Mouse (Mus musculus): ENCODE measurements at regions not wholly inside any gene's neighbourhood (a gene's known extent, or its start where the extent isn't known, plus 50 kb on each side); places are given as distances from the start of the nearest gene placed in this dataset.

GRCm38 (mm10) chr1:15155046-15155445, 938.1 kb downstream of the 4930444P10Rik start:
- DNase-seq (ENCODE audit: low spot score) (no peak), ATAC-seq (ENCODE audit: insufficient read depth, low FRiP score, low TSS enrichment) (no peak)
- no peaks in the 10 kb centered on the region for H3K36me3 ChIP-seq (ENCODE audit: control insufficient read depth, insufficient read depth, low read length)
- no peak overlapping the region for H3K4me3 ChIP-seq (ENCODE audit: low read depth, low read length)
- H3K27ac ChIP-seq (ENCODE audit: low read depth, low read length): no peak overlapping the region
- no peaks in the 10 kb centered on the region for H3K4me1 ChIP-seq (ENCODE audit: control insufficient read depth, insufficient read depth, low read length)
- H3K9ac ChIP-seq (ENCODE audit: low read length): no peak overlapping the region
- H3K27me3 ChIP-seq (ENCODE audit: control insufficient read depth, insufficient read depth, low read length): no peaks in the 10 kb centered on the region
- H3K4me2 ChIP-seq (ENCODE audit: low read depth): no peak overlapping the region
- WGBS: 89% methylated on average over 2 of the region's 2 CpGs
- no peaks in the 10 kb centered on the region for H3K9me3 ChIP-seq (ENCODE audit: control insufficient read depth, low read length)

- no peak for ATAC-seq (ENCODE audit: insufficient read depth, low FRiP score, low TSS enrichment)
- WGBS: 93% methylated on average over 2 of the region's 2 CpGs
Measured at GRCm38 (mm10) chr1:15153952-15154351, 939.2 kb downstream of the 4930444P10Rik start.

GRCm38 (mm10) chr1:15143922-15144591, 949.1 kb downstream of the 4930444P10Rik start:
- Histone ChIP-seq H3K27ac (ENCODE audit: low read depth, low read length) (no peak overlapping the region), H3K4me3 (ENCODE audit: low read depth, low read length) (no peak overlapping the region), H3K36me3 (ENCODE audit: control insufficient read depth, insufficient read depth, low read length) (no peaks in the 10 kb centered on the region), H3K9me3 (ENCODE audit: control insufficient read depth, low read length) (no peaks in the 10 kb centered on the region), H3K4me1 (ENCODE audit: control insufficient read depth, insufficient read depth, low read length) (no peaks in the 10 kb centered on the region), H3K27me3 (ENCODE audit: control insufficient read depth, insufficient read depth, low read length) (no peaks in the 10 kb centered on the region), H3K4me2 (ENCODE audit: low read depth) (no peak overlapping the region), H3K9ac (ENCODE audit: low read length) (no peak overlapping the region)
- DNase-seq (ENCODE audit: low spot score): no peak
- ATAC-seq (ENCODE audit: insufficient read depth, low FRiP score, low TSS enrichment): no peak
- WGBS: 88% methylated on average over 1 of the region's 1 CpGs

More at GRCm38 (mm10) chr1:15153952-15154351, 939.2 kb downstream of the 4930444P10Rik start:
- Histone ChIP-seq H3K27ac (ENCODE audit: low read depth, low read length) (no peak overlapping the region), H3K4me3 (ENCODE audit: low read depth, low read length) (no peak overlapping the region), H3K4me2 (ENCODE audit: low read depth) (no peak overlapping the region), H3K4me1 (ENCODE audit: control insufficient read depth, insufficient read depth, low read length) (no peaks in the 10 kb centered on the region), H3K9ac (ENCODE audit: low read length) (no peak overlapping the region), H3K9me3 (ENCODE audit: control insufficient read depth, low read length) (no peaks in the 10 kb centered on the region), H3K36me3 (ENCODE audit: control insufficient read depth, insufficient read depth, low read length) (no peaks in the 10 kb centered on the region), H3K27me3 (ENCODE audit: control insufficient read depth, insufficient read depth, low read length) (no peaks in the 10 kb centered on the region)
- no peak for DNase-seq (ENCODE audit: low spot score)

GRCm38 (mm10) chr1:15118462-15118861, 974.7 kb downstream of the 4930444P10Rik start:
- DNase-seq (ENCODE audit: low spot score) (no peak), ATAC-seq (ENCODE audit: insufficient read depth, low FRiP score, low TSS enrichment) (no peak)
- no peaks in the 10 kb centered on the region for H3K27me3 ChIP-seq (ENCODE audit: control insufficient read depth, insufficient read depth, low read length)
- H3K4me3 ChIP-seq (ENCODE audit: low read depth, low read length): no peak overlapping the region
- no peaks in the 10 kb centered on the region for H3K36me3 ChIP-seq (ENCODE audit: control insufficient read depth, insufficient read depth, low read length)
- WGBS: 82% methylated on average over 3 of the region's 3 CpGs
- H3K4me2 ChIP-seq (ENCODE audit: low read depth): no peak overlapping the region
- no peak overlapping the region for H3K27ac ChIP-seq (ENCODE audit: low read depth, low read length)
- H3K4me1 ChIP-seq (ENCODE audit: control insufficient read depth, insufficient read depth, low read length): no peaks in the 10 kb centered on the region
- no peaks in the 10 kb centered on the region for H3K9me3 ChIP-seq (ENCODE audit: control insufficient read depth, low read length)
- H3K9ac ChIP-seq (ENCODE audit: low read length): no peak overlapping the region

GRCm38 (mm10) chr1:15111420-15111819, 981.7 kb downstream of the 4930444P10Rik start:
- WGBS: 84% methylated on average over 2 of the region's 2 CpGs
- DNase-seq (ENCODE audit: low spot score): no peak
- Histone ChIP-seq H3K27ac (ENCODE audit: low read depth, low read length) (no peak overlapping the region), H3K36me3 (ENCODE audit: control insufficient read depth, insufficient read depth, low read length) (no peaks in the 10 kb centered on the region), H3K4me3 (ENCODE audit: low read depth, low read length) (no peak overlapping the region), H3K9me3 (ENCODE audit: control insufficient read depth, low read length) (no peaks in the 10 kb centered on the region), H3K4me1 (ENCODE audit: control insufficient read depth, insufficient read depth, low read length) (no peaks in the 10 kb centered on the region), H3K9ac (ENCODE audit: low read length) (no peak overlapping the region), H3K27me3 (ENCODE audit: control insufficient read depth, insufficient read depth, low read length) (no peaks in the 10 kb centered on the region), H3K4me2 (ENCODE audit: low read depth) (no peak overlapping the region)
- no peak for ATAC-seq (ENCODE audit: insufficient read depth, low FRiP score, low TSS enrichment)

- H3K27me3 ChIP-seq (ENCODE audit: control insufficient read depth, insufficient read depth, low read length): no peaks in the 10 kb centered on the region
- no peak overlapping the region for H3K9ac ChIP-seq (ENCODE audit: low read length)
- no peak overlapping the region for H3K27ac ChIP-seq (ENCODE audit: low read depth, low read length)
- H3K4me1 ChIP-seq (ENCODE audit: control insufficient read depth, insufficient read depth, low read length): no peaks in the 10 kb centered on the region
- no peak for ATAC-seq (ENCODE audit: insufficient read depth, low FRiP score, low TSS enrichment)
- 89% methylated on average over 1 of the region's 1 CpGs for WGBS
- H3K36me3 ChIP-seq (ENCODE audit: control insufficient read depth, insufficient read depth, low read length): no peaks in the 10 kb centered on the region
- DNase-seq (ENCODE audit: low spot score): no peak
- H3K4me3 ChIP-seq (ENCODE audit: low read depth, low read length): no peak overlapping the region
- no peak overlapping the region for H3K4me2 ChIP-seq (ENCODE audit: low read depth)
- no peaks in the 10 kb centered on the region for H3K9me3 ChIP-seq (ENCODE audit: control insufficient read depth, low read length)
Measured at GRCm38 (mm10) chr1:15070331-15070730, 1022.8 kb downstream of the 4930444P10Rik start.

- Histone ChIP-seq H3K27ac (ENCODE audit: low read depth, low read length) (no peak overlapping the region), H3K36me3 (ENCODE audit: control insufficient read depth, insufficient read depth, low read length) (no peaks in the 10 kb centered on the region), H3K27me3 (ENCODE audit: control insufficient read depth, insufficient read depth, low read length) (no peaks in the 10 kb centered on the region), H3K4me1 (ENCODE audit: control insufficient read depth, insufficient read depth, low read length) (no peaks in the 10 kb centered on the region), H3K9me3 (ENCODE audit: control insufficient read depth, low read length) (no peaks in the 10 kb centered on the region), H3K4me3 (ENCODE audit: low read depth, low read length) (no peak overlapping the region), H3K4me2 (ENCODE audit: low read depth) (no peak overlapping the region), H3K9ac (ENCODE audit: low read length) (no peak overlapping the region)
- 52% methylated on average over 1 of the region's 1 CpGs for WGBS
- DNase-seq (ENCODE audit: low spot score) (no peak), ATAC-seq (ENCODE audit: insufficient read depth, low FRiP score, low TSS enrichment) (no peak)
Measured at GRCm38 (mm10) chr1:15034047-15034446, 1059.1 kb downstream of the 4930444P10Rik start.

GRCm38 (mm10) chr1:15018460-15018779, 1074.7 kb downstream of the 4930444P10Rik start:
- Histone ChIP-seq H3K36me3 (ENCODE audit: control insufficient read depth, insufficient read depth, low read length) (no peaks in the 10 kb centered on the region), H3K4me2 (ENCODE audit: low read depth) (no peak overlapping the region), H3K9me3 (ENCODE audit: control insufficient read depth, low read length) (no peaks in the 10 kb centered on the region), H3K9ac (ENCODE audit: low read length) (no peak overlapping the region), H3K27me3 (ENCODE audit: control insufficient read depth, insufficient read depth, low read length) (no peaks in the 10 kb centered on the region), H3K4me3 (ENCODE audit: low read depth, low read length) (no peak overlapping the region), H3K27ac (ENCODE audit: low read depth, low read length) (no peak overlapping the region), H3K4me1 (ENCODE audit: control insufficient read depth, insufficient read depth, low read length) (no peaks in the 10 kb centered on the region)
- DNase-seq (ENCODE audit: low spot score) (no peak), ATAC-seq (ENCODE audit: insufficient read depth, low FRiP score, low TSS enrichment) (no peak)
- 89% methylated on average over 4 of the region's 4 CpGs for WGBS

- Histone ChIP-seq H3K9me3 (ENCODE audit: control insufficient read depth, low read length) (no peaks in the 10 kb centered on the region), H3K27me3 (ENCODE audit: control insufficient read depth, insufficient read depth, low read length) (no peaks in the 10 kb centered on the region), H3K4me3 (ENCODE audit: low read depth, low read length) (no peak overlapping the region), H3K27ac (ENCODE audit: low read depth, low read length) (no peak overlapping the region), H3K4me2 (ENCODE audit: low read depth) (no peak overlapping the region), H3K36me3 (ENCODE audit: control insufficient read depth, insufficient read depth, low read length) (no peaks in the 10 kb centered on the region), H3K9ac (ENCODE audit: low read length) (no peak overlapping the region), H3K4me1 (ENCODE audit: control insufficient read depth, insufficient read depth, low read length) (no peaks in the 10 kb centered on the region)
- DNase-seq (ENCODE audit: low spot score) (no peak), ATAC-seq (ENCODE audit: insufficient read depth, low FRiP score, low TSS enrichment) (no peak)
- 68% methylated on average over 9 of the region's 9 CpGs for whole genome bisulfite sequencing
Measured at GRCm38 (mm10) chr1:15017689-15018459, 1075.3 kb downstream of the 4930444P10Rik start.

Data from neural tube, embryonic 11.5 days (tissue).